Mouse (Mus musculus) liver, postnatal 0 days (tissue): ENCODE measurements at regions not wholly inside any gene's neighbourhood (a gene's known extent, or its start where the extent isn't known, plus 50 kb on each side); places are given as distances from the start of the nearest gene placed in this dataset.

Experiments
- CTCF ChIP-seq: sonication (generic); IDR thresholded peaks from 2 replicates; pipeline ENCODE4 v1.5.1; 2016; ENCODE audit warnings: antibody characterized with exemption, low read depth
- EP300 ChIP-seq: IDR thresholded peaks from 2 replicates; pipeline ENCODE4 v1.6.1; 2016; ENCODE audit warnings: antibody characterized with exemption, low read depth, mild to moderate bottlenecking

DNA sequence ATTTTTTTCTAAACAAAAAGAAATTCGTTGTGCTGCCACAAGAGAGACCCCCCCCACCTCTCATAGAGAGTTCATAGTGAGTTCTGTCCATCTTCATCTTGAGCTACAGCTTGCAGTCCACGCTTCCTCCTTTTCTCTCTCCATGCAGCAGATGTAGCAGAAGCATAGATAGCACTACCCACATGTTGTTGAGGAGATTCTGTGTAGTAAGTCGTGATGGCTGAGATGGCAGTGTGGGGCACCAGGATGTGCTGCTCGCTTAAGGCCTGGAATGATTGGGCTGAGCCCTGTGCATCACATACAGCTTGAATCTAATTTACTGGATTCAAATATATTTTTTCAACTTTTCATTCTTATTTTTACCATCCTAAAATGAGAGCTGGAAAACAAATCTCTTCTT lies 184.4 kb upstream of the Ccn2 start:
- TF ChIP-seq EP300 (no peak), CTCF (no peak)
